Mouse (Mus musculus) adrenal gland, postnatal 10 days (tissue): ENCODE results near the gene Styx. TPM values are rescaled to one million over a fixed set of nuclear protein-coding genes. Genes with fewer than 3 reads are reported as not detected.
"Not testable (repeated sequence)": the region's sequence is repeated elsewhere in the genome, so short reads cannot be mapped to it uniquely, and the experiment has no call there.

ENCODE experiments used
- DNase-seq: peaks from one replicate; pipeline ENCODE4 v3.0.0; 2021; ENCODE audit warnings: mixed read lengths
- total RNA-seq, 2 experiments: library from RNA; stranded (reverse); gene quantifications; 2 replicates each; pipeline ENCODE4 v1.2.3; 2021

Styx gene
- total RNA-seq, 2 experiments from 2014 or later: 29.8 to 41.3 TPM

DNA sequence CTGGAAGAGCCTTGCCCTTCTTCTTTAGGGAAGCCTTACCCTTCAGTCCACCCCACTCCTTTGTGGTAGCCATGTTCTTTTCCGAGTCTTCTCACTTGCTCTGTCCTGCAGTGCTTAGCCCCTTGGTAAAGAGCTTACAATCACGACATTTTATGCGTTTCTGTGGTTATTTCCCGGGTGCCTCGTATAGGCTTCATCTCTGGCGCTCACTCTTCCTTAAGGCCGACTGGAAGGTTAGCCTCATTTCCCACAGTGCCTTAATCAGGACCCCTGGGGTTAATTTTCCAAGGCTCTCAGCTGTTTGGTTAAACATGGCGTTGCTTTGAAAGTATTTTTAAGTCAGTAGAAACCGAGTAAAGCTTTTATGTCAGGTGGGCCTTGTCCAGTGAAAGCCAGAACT is 88.5 kb downstream of the Styx start:
- DNase-seq: no peak

DNA sequence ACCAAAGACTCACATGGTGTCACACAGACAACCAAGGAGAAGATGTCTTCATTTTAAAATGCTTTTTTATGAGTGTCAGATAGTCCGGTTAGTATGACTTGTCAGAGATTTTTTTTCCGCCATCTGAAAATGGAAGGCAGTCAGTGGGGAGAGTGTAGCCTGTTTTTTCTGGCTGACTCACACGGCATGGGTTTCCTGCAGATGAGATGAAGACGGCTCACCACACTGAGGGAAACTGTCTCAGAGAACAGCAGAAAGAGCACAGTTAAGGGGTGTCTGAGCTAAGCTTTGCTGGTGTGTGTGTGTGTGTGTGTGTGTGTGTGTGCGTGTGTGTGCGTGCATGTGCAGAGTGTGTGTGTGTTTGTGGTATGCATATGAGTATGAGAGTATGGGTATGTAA is 90.4 kb downstream of the Styx start:
- no peak for DNase-seq

DNA sequence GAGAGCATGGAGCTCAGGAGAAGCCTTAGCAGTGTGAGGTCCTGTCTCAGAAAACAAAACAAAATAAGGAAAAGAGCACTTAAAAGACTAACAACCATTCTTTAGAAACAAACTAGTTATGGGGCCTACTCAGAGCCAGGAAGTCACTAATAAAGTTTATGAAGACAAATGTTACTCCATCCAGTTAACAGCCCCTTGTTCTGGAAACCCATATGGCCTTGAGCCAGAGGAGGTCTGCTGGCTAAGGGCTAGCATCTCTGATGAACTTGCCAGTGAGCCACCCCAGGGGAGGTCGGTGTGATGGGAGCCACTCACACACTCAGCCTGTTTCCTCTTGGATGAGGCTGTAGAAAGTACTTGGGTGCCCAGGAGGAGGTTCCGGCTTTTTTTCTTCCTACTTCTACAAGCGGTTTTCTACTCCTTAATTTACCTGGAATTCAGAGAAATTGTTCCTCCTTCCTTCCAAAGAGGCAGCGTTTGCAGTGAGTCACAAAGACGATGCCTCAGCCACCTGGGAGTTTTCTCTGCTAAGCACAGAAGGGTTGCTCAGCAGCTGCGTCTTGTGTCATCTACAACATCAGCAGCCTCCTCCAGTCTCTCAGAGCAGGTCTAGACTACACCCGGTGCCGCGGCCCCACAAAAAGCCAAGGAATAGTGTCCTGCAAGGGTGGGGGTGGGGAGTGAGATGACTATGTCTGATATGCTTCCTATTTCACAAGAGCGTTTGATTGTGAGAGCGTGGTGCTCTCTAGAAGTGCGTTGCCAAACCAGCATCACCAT is 92.1 kb downstream of the Styx start:
- no peak for DNase-seq

DNA sequence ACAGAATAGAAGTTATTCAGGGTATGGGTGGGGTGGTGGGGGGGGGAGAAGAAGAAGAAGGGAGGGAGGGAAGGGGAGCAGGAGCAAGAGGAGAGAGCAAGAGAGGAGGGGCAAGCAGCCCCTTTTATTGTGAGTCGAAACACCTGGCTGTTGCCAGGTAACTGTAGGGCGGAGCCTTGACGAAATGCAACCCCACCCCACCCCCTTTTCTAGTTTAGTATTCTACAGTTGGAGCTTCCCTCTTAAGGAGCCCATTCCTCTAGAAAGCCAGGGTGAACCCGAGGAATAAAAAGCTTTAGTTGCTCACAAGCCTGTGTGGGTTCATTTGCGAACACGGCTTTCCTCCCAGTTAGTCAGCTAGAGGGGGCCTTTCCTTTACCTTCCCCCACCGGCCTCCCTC is 94.0 kb downstream of the Styx start:
- DNase-seq: no peak

DNA sequence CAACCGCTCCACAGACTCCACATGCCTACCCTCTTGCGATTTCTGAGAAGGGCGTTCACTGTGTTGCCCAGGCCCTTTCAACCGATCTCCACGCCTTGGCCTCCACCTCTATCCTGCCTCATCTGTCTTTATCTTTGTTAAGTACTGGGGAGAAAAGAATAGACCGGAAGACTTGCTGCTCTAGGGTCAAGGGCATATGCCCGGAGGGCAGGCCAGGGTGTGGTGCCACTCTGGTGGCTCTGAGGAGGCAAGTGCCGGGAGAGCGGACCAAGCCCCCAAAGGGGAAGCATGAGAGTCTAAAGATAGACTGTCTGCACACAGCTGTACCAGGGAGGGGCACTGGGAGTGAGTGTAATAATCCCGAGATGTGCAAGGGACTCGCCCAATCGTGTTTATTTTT is 94.6 kb downstream of the Styx start:
- no peak for DNase-seq

DNA sequence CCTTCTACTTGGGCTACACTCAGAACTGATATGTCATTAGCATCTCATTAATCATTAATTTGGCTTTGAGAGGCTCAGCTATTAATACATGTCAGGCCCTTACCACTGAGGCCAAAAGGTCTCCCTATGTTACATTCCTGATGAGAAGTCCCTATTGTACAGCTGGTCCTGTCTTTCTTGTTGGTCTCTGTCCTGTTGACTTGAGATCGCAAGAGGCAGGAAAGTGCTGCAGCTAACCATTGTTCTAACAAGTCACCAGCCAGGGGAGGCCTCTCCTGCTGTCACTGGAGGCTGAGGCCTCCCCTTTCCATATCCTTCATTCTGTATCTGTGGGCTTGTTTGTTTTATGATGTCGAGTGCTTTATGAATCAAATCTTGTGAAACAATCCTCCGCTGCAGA is 95.9 kb downstream of the Styx start:
- DNase-seq: no peak

DNA sequence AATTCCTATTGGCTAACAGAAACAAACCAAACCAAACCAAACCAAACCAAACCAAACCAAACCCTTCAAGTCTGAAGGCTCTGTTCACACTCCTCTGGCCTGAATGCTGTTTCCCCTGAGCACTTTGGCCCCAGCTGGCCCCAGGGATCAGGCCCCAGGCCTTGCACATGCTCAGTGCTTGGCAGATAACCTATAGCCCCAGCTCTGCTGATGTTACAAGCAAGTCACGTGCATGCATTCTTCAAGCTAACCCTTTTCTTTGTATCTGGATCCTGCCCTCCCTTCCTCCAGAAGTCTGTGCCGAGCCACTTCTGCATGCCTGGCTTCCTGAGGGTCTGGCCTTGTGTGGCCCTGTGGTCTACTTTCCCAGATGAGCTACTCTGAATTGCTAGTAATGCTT is 100.2 kb downstream of the Styx start:
- no peak for DNase-seq

DNA sequence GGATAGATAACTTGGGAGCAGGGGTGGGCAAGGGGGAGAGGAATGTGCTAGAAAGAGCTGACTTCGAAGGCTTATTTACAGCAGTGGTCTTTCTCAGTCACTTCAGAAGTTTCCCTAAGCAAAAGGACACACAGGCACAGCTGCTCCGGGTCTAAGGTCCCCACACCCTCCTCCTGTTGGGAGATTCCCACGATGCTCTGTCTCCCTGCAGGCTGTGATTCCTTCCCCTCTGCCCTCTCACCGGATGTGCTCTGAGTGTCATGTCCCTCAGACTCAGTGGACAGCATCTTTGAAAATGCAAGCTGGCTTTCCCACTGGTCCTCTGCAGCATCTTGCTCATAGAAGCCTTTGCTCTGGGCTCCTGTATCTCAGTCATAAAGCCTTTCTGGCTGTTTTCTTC is 101.3 kb downstream of the Styx start:
- no peak for DNase-seq

DNA sequence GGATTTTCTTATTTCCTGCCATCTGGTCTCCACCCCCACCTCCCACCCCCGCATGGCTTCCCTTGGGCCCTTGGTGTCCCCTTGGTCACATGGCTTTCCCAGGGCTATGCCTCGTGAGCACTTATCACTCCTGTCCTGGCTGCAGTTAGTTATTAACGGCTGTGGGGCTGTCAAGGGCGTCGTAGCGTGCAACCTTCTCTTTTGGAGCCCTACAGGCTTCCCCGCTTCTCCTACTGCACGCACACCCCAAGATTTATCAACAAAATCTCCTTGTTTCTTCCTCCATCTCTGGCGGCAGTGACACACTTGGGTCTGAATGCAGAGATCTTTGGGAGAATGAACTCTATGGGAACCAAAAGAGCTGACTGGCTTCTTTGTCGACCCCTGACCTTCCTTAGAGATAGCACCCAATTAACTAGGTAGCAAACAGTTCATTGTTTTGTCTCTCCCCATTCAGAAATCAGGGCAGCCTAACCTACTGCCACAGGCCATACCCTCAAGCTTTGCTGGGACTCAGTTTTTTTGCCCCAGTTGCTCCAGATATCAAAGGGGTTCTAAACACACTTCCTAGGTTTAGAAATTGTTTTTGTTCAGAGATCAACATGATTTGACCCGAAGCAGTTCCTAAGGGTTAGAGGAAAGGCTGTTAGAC is 102.1 kb downstream of the Styx start:
- DNase-seq: no peak

DNA sequence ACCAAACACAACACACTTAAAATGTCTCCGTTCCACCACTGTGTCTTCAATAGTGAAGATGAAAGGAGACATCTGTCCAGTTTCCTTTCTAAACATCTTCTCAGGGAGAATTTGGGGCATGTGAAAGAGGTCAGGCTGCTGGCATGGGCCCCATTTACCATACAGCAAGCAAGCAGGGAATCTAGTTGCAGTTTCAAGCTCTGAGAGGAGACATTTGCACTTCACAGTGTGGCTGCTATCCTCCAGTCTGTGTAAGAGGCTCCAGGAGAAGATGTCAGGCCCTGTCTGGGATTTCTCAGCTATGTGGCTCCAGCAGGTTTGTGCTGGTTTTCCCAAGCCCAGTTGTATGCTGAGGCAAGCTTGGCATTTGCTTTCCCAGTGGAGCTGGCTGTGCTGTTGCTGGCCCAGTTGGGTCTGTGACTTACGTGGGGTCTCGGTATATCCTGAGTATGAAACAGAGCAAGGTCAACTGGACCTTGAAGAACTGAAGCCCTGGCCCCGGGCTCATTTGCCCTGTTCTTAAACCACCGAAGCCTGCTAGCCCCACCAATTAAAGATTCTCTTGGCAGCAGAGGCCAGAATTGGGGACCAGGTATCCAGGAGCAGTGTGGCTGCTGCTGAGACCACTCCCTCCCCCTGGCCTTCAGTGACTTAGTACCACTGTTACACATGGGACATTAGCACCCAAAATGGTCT is 102.8 kb downstream of the Styx start:
- DNase-seq: no peak

DNA sequence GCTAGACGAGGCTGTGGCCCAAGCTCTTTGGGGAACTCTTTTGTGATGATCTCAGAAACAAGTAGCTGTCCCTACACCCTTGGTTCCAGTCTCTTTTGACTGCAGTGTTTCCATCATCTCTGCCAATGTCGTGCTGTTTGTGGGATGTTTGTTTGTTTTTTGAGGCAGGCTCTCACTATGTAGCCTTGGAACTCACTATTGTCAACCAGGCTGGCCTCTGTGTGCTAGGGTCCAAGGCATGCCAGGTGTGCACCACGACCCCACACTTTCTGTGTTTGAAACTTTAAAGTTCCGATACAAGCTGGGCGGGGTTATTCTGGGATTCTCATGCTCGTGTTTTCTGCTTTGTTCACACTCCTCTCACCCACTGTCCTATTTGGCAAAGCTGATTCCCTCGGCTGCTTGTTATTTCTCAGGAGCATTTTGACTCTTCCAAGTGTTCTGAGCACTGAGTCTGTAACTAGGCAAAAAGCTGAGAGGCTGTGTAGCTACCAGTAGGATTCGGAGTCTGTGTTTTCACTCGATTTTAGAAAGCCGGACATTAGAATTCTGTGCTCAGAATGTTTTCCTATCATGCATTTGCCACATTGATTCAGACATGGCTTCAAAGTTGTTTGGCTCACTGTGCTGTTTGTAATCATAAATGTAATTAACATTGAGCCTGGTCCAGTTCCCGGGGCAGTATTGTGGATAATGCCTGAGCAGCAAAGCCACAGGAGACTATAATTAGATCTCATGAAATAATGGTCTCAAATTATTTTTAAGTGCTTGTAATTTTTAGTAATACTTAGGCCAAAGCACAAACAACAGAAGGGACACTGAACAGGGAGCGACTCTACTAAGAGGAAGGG is 105.0 kb downstream of the Styx start:
- DNase-seq: peak; percentile 48

DNA sequence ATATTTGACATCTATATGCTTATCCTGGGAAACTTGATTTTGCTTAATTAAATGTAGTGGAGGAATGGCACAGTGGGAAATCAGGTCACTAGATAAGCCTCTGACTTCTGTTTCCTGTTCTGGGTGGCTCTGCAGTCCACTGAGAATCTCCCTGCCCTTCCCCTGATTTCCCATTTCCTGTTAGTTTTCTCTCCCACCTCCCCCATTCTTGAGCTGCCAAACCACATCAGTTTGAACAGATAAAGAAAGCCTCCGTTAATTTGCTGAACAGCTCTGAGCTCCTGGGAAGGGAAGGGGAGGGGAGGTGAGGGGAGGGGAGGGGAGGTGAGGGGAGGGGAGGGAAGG is 105.6 kb downstream of the Styx start:
- DNase-seq: no peak

DNA sequence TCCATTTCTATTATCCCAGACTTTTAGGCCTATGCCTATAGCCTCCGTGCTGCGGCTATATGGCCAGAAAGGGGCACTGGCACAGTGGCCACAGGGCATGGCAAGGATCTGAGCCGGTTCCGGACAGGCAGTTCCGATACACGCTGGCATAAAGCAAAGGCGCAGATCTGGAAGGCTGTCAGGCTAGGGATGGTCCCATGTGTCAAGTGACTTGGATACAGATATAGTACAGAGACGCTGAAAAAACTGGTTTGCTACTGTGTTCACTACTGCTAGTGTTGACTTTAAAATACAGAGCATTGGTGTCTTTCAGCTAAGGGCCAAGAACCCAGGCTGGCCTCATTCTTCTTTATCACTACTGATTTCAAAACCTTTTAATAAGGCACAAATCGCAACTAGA is 106.1 kb downstream of the Styx start:
- DNase-seq: peak; percentile 49

DNA sequence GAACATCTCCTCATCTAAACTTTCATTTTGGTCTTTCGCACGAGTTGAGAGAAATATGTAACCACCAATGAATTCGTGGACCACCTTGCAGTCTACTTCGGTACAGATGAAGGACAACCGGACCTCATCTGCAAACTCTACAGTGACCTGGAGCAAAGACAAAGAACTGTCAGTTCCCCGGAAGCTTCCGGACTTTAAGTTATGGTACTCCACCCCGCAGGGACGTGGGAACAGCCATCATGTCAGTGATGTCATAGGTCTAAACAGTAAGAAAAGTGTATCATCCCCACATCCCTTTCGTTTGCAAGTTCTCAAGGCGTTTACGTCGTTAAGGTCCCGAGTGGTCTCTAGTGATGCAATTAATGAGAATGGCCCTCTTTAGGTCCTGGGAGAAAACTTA is 109.0 kb downstream of the Styx start:
- DNase-seq: no peak

DNA sequence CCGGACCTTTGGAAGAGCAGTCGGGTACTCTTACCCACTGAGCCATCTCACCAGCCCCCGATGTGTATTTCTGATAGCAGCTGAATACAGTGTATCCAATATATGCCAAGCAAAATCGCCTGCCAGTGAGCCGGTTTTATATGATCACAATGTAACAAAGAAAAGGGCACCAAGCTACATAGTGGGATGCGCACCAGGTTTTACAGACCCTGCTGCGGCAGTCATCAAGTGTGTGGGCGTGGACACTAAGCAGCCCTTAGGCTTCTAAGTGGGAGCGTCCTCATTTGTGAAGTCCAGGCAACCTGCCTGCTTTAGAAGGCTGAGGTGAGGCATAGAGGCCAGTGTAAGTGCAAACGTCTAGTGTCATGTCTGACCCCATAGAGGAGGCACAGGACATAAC is 109.6 kb downstream of the Styx start:
- no peak for DNase-seq

DNA sequence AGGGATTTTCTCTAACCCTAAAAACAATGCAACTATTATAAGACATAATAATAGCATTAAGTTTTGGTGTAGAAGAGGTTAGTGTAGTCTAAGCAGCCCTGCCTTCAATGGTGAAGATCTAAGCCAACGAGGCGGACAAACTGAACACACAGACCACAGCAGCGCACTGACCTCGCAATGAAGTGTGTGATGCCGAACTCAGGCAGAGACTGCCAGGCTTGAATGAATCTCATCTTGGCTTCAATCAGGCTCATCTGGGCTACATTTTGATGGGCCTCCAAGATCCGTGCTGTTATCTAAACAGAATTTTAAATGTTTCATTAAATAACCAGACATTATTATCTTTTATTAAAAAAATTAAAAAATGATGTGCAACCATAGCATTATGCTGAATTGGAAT is 111.1 kb downstream of the Styx start:
- DNase-seq: no peak

DNA sequence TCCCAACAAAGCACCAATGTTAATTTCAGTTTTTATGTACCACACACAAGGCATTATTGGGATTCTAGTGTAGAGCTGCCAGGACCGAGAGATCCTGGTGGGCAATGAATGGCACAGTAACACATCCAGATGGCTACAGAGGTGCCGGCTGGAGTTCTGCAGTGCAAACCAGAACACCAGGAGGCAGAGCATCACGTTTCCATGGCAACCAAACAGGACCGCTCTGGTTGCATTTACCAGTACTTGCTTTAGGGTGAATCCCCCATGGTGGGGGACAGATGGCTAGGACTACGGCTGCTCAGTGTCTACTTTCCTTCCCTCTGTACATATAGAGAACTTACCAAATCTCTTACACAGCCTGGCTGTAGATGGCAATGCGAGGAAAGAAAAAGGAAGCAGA is 111.5 kb downstream of the Styx start:
- DNase-seq: no peak

DNA sequence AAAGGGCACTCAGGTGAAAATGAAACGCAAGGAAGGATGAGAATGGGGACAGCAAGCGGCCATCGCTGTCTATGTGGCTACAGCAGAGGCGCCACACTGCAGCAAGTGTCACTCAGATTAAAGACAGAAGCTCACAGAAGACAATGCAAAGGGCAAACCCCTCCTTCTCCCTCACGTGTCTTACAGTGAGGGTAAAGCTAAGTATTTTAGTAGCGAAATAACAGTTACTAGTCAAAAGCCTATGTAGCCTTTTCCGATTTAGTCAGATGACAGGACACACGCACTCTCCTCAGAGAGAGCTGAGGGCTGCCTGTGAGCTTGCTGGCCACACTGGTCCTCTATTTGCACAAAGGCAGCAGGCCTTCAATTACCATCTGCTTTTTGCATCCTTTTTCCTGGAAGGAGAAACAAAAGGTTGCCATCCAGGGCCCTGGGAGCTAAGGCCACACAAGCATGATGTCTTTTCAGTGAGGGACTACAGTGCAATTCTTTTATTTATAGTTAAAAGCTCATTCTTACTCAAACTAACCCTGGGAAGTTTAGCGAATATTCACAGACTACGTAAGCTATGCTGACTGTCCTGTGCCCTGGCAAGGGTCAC is 112.1 kb downstream of the Styx start:
- DNase-seq: no peak

DNA sequence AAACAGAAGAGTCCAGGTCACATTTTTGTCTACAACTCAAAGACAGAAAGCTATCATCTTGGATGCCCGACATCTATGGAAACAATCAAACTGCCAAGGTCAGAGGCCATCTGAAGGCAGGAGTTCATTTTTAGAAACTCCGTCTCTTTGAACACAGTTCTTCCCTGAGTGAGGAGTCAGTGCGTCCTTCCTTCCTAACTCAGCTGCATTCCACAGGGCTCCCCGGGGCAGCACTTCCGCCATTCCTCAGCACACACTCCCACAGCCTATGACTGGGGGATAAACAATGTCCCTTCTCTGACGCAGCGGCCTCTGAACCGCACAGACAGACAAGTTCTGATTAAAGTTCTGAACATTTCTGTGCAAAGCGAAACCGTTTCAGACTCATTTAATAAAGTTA is 112.7 kb downstream of the Styx start:
- peak; percentile 68 for DNase-seq

DNA sequence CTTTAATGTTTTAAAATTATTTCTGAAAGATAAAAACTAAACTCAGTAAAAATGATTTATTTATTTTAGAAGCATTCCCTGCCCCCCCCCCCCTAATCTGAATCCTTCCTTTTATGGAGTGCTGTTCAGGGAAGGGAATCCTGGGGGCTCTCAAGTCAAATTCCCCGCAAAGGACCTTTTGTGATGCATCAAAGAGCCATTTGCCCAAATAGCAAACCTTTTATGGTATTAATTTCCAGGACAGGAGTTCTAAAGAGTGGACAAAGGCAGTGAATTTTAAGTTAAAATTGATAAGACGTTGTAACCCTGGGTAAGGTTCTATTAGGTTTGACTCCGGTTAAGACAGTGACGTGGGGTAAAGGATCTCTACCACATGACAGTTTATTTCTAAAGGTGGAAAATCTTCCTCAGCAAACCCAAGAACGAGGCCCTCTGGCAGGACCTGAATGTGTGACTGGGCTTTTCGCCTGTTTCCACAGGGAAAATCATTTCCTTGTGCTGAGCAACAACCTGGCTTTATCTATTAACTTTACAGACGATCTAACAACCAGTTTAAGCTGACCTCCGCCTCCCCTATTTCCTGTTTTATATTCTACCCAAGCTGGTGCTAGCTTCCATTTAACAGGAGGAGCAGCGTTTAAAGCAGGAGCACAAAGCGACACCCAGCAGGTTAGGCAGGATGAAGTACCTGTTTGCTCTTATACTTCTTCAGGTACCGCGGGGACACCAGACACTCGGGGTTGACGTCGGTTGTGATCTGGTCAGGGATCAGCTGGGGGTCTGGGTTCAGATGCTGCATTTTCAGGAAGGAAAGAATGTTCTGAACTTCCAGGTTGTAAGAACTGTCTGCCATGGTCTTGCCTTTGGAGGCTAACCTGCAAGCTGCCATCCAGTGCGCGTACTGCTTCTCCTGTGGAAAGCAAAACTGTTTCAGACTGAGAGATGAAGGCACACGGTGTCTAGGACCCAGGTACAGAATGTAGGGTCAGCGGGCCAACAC is 113.4 kb downstream of the Styx start:
- no peak for DNase-seq

DNA sequence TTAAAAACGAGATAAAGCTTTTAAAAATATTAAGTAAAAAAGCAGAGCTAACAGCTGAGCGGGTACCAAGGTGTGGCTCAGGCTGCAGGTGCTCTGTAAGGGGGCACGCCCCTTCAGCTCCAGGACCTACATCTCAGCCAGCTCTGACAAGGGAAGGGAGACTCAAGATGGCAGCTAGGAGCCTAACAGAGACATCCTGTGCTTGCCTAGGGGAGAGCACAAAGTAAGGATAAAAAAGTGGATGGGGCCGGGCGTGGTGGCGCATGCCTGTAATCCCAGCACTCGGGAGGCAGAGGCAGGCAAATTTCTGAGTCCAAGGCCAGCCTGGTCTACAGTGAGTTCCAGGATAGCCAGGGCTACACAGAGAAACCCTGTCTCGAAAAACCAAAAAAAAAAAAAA is 115.5 kb downstream of the Styx start:
- DNase-seq: not testable (repeated sequence)
